Mouse (Mus musculus): ENCODE measurements around the gene Enthd1. TPM values are rescaled to one million over a fixed set of nuclear protein-coding genes. Genes with fewer than 3 reads are reported as not detected.
"Not testable (repeated sequence)": the region's sequence is repeated elsewhere in the genome, so short reads cannot be mapped to it uniquely, and the experiment has no call there.

The Enthd1 gene
- total RNA-seq, 2 experiments from 2014 or later = not detected

DNA sequence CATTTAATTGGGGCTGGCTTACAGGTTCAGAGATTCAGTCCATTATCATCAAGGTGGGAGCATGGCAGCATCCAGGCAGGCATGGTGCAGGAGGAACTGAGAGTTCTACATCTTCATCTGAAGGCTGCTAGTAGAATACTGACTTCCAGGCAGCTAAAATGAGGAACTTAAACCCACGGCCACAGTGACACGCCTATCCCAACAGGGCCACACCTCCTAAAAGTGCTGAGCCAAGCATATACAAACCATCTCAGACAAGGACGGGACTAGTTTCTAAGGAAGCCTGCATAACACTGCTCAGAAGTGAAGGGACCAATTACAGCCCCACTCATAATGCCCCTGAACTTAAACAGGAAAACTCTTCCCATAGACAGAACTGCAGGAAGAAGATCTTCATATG is 67.2 kb downstream of the Enthd1 start:
- not testable (repeated sequence) for DNase-seq (ENCODE audit: extremely low spot score in 1 of 2, low spot score in 1 of 2)

GRCm38 (mm10) chr15:80491505-80491904 is 73.5 kb downstream of the Enthd1 start:
- DNase-seq (ENCODE audit: extremely low spot score in 1 of 2, low spot score in 1 of 2) = no peak

GRCm38 (mm10) chr15:80490151-80490550 is 74.8 kb downstream of the Enthd1 start:
- DNase-seq (ENCODE audit: extremely low spot score in 1 of 2, low spot score in 1 of 2) = no peak

GRCm38 (mm10) chr15:80488658-80489057 is 76.3 kb downstream of the Enthd1 start:
- no peak for DNase-seq (ENCODE audit: extremely low spot score in 1 of 2, low spot score in 1 of 2)

DNA sequence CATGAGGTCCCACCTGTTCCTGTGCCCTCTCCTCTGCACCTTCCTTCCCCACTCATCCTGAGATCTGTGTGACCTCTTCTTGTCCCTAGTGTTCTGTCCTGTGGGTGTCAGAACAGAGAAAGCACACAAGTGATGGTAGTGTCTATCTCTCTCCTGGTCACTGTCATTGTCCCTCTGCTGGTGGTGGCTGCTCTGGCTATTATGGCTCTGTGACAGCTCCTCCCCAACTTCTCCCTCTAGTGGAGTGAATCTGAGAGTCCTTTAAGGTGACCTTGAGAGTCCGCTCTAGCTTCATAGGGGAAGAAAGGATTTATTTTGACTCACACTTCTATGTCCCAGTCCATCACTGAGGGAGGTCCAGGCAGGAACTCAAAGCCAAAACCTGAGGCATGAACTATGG is 79.4 kb downstream of the Enthd1 start:
- DNase-seq (ENCODE audit: extremely low spot score in 1 of 2, low spot score in 1 of 2) = no peak

DNA sequence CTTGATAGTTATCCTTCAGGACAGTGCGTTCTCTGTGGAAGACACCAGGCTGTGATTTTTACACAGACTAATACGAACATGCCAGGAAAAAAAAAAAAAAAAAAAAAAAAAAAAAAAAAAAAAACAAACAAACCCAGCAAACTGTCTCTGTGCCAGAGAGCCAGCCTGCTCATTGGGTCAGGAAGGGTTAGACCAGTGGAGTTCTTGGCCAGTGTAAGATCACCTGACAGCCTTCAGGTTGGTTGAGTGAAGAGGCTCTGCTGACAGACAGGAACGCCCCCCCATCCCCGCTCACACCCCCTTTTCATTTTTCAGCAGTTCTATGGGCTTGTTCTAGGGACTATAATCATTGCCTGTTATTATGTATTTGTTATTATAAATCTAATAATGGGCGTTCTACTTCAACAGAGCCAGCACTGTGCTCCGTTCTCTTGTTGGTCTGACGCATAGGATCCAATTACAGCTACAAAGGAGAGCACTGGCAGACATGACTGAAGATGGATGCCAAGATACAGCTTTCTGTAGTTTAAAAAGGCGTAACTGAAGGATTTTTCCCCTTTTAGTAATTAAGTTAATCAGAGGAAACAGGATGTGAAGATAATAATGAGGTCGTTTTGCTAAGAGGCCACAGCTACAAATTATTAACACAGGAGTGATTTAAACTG is 81.8 kb downstream of the Enthd1 start:
- DNase-seq (ENCODE audit: extremely low spot score in 1 of 2, low spot score in 1 of 2) = no peak

DNA sequence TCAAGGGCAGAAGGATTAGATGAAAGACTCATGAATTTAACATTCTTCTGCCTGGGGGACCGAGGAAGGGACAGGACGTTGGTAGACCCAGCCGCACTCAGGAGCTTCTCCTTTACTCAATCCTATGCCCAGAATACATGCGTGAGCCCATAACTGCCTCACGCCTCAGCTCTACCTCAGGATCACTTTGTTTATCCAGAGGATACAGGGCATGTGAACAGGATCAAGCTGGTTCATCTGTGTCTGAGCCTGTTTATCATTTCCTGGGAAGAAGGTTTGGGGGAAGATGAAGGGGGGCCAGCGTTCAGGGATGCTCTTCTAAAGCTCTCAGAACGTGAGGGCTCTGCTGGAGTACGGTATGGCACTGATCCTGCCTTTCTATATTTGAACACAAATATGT is 82.6 kb downstream of the Enthd1 start:
- DNase-seq (ENCODE audit: extremely low spot score in 1 of 2, low spot score in 1 of 2) = no peak

- DNase-seq (ENCODE audit: extremely low spot score in 1 of 2, low spot score in 1 of 2) = no peak
These were observed 90.4 kb downstream of the Enthd1 start for GRCm38 (mm10) chr15:80474429-80475002.

DNA sequence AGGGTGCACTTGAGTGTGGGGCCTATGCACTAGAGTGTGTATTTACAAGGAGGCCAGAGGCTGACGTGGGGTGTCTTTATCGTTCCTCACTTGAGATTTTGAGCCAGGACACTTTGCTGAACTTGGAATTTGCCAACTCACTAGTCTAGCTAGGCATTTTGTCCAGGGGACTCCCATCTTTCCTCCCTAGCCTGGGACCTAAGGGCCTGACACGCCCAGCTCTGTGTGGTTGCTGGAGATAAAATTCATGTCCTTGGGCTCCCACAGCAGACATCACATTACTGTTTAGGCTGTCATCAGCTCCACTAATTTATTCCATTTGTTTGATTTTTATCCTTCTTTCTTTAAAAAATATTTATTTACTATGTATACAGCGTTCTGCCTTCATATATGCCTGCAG is 97.1 kb downstream of the Enthd1 start:
- DNase-seq (ENCODE audit: extremely low spot score in 1 of 2, low spot score in 1 of 2) = no peak

DNA sequence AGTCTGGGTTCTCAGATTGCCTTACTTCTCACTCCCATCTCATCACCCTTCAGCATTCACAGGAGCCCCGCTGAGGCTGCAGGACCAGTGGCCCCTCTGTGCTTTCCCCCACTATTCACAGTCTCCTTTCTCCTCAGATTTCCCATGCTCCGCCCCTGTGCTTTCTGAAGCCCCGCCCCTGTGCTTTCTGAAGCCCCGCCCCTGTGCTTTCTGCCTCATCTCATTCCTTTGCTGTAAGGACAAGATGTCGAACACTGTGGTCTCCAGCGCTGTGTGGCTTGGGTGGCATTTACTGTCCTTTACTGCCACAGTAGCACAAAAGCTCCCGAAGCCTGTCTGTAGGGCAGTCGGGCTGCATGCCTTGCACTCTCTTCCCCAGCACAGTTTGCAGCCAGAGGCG is 102.8 kb downstream of the Enthd1 start:
- no peak for DNase-seq (ENCODE audit: extremely low spot score in 1 of 2, low spot score in 1 of 2)

DNA sequence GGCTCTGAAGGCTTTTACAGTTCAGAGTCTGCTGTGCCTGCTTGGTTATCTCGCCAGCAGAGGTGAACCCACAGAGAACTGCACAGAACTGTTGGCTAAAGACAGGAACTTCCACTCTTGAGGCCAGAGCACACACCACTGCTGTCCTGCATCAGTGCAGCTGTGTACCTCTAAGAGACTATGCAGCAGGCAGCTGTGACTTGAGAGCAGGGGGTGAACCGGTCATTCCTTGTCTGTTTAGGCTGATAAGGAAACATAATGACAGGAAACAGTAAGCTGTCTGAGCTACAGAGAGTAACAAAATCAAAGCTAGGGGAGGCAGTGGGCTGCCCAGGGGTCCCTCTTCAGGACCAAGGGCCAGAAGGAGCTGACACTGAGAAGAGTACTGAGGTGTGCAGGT is 103.5 kb downstream of the Enthd1 start:
- DNase-seq (ENCODE audit: extremely low spot score in 1 of 2, low spot score in 1 of 2) = no peak

GRCm38 (mm10) chr15:80460011-80460410 is 104.9 kb downstream of the Enthd1 start:
- no peak for DNase-seq (ENCODE audit: extremely low spot score in 1 of 2, low spot score in 1 of 2)

- no peak for DNase-seq (ENCODE audit: extremely low spot score in 1 of 2, low spot score in 1 of 2)
These were observed 107.0 kb downstream of the Enthd1 start for GRCm38 (mm10) chr15:80457984-80458383.

- no peak for DNase-seq (ENCODE audit: extremely low spot score in 1 of 2, low spot score in 1 of 2)
These were observed 110.5 kb downstream of the Enthd1 start for GRCm38 (mm10) chr15:80454486-80454885.

DNA sequence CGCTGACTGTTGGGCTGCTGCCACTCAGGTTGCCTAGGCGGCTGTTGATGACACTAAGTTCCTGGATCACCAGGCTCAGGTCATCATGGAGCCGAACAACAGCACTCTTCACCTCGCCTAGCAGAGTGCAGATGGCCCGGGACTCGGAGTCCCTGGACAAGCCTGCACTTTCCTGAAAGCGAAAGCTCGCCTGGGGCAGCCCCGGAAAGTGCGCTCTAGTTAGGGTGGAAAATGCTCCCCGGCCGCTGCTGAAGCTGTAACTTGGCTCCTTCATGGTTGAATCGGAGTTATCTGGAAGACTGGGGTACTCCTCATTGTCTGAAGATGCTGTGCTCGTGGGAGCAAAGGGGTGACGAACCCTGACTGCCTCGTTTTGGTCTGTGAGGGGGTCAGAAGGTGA is 112.5 kb downstream of the Enthd1 start:
- DNase-seq (ENCODE audit: extremely low spot score in 1 of 2, low spot score in 1 of 2) = no peak

- no peak for DNase-seq (ENCODE audit: extremely low spot score in 1 of 2, low spot score in 1 of 2)
These were observed 118.8 kb downstream of the Enthd1 start for GRCm38 (mm10) chr15:80445956-80446687.

- no peak for DNase-seq (ENCODE audit: extremely low spot score in 1 of 2, low spot score in 1 of 2)
These were observed 124.8 kb downstream of the Enthd1 start for GRCm38 (mm10) chr15:80440195-80440594.

GRCm38 (mm10) chr15:80438423-80438822 is 126.5 kb downstream of the Enthd1 start:
- DNase-seq (ENCODE audit: extremely low spot score in 1 of 2, low spot score in 1 of 2) = no peak

- no peak for DNase-seq (ENCODE audit: extremely low spot score in 1 of 2, low spot score in 1 of 2)
These were observed 127.0 kb downstream of the Enthd1 start for GRCm38 (mm10) chr15:80437996-80438395.

GRCm38 (mm10) chr15:80436961-80437360 is 128.0 kb downstream of the Enthd1 start:
- DNase-seq (ENCODE audit: extremely low spot score in 1 of 2, low spot score in 1 of 2) = no peak

DNA sequence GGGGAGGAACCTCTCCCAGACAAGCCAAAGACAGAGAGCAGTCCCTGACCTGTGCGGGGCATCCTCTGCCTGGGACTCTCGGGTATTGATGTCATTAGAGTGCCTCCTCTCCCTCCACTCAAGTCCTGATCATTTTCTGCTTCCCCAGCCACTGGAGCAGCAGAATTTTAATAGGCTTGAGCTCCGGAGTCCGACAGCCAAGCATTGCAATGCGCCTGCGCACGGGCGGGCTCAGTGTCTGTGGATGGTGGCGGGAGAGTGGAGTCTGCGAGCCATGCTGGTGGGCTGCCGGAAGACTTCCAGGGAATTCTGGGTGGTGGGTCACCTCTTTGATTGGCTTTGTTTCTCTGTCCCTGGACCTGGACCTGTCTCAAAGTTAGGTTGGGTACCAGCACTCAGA is 134.6 kb downstream of the Enthd1 start:
- peak in 1 of 2 experiments; percentile 32 for DNase-seq (ENCODE audit: extremely low spot score in 1 of 2, low spot score in 1 of 2)

DNA sequence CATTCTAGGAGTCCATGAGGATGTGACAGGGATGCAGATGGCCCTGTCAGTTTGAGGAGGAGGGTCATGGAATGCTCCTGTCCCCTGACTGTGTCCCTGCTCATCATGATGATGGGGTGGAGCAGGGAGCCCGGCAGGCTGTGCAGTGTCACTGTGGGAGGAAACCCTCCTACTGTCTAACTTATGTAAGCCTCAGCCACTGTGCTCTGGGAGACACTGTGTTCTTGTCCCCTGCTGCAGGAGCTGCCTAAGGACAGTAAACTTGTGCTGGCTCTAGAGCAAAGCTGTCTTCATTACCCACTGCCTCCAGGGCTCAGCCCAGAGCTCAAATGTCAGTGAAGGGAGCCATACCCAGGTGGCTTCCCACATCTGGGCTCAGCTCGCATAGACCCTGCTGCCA is 146.8 kb downstream of the Enthd1 start:
- no peak for DNase-seq (ENCODE audit: extremely low spot score in 1 of 2, low spot score in 1 of 2)
